Mouse (Mus musculus) midbrain, postnatal 0 days (tissue): ENCODE measurements at regions not wholly inside any gene's neighbourhood (a gene's known extent, or its start where the extent isn't known, plus 50 kb on each side); places are given as distances from the start of the nearest gene placed in this dataset.

ENCODE experiments used
- ATAC-seq: fragments of 200-750 bp; cut with Nextera tagmentation; 2 replicates; pipeline ENCODE4 v1.8.0; 2017; ENCODE audit warnings: moderate number of reproducible peaks, mild to moderate bottlenecking, moderate TSS enrichment, moderate library complexity; ENCODE audit not compliant: low FRiP score
- DNase-seq: peaks from one replicate; pipeline ENCODE4 v3.0.0-alpha.2; 2015; ENCODE audit warnings: low spot score
- H3K27ac ChIP-seq: fragments of 300-500 bp; sonication (generic); 2 replicates; pipeline ENCODE4 v1.5.1; 2014; ENCODE audit warnings: low read depth, mild to moderate bottlenecking, low read length, mixed read lengths
- H3K27me3 ChIP-seq: fragments of 300-500 bp; sonication (generic); 2 replicates; pipeline ENCODE4 v1.6.1; 2014; ENCODE audit warnings: low read length, control low read depth, mixed read lengths; ENCODE audit not compliant: insufficient read depth
- H3K36me3 ChIP-seq: fragments of 300-500 bp; sonication (generic); 2 replicates; pipeline ENCODE4 v1.6.1; 2014; ENCODE audit warnings: low read length, control low read depth, mixed read lengths; ENCODE audit not compliant: insufficient read depth
- H3K4me1 ChIP-seq: fragments of 300-500 bp; sonication (generic); 2 replicates; pipeline ENCODE4 v1.6.1; 2014; ENCODE audit warnings: mild to moderate bottlenecking, control low read depth, antibody characterized with exemption, low read length, mixed read lengths; ENCODE audit not compliant: insufficient read depth
- H3K4me2 ChIP-seq: fragments of 300-500 bp; sonication (generic); 2 replicates; pipeline ENCODE4 v1.6.1; 2014; ENCODE audit warnings: low read depth, mild to moderate bottlenecking, low read length, mixed read lengths; ENCODE audit not compliant: poor library complexity, severe bottlenecking
- H3K4me3 ChIP-seq: fragments of 300-500 bp; sonication (generic); 2 replicates; pipeline ENCODE4 v1.5.1; 2014; ENCODE audit warnings: low read depth, mild to moderate bottlenecking, low read length, moderate library complexity
- H3K9ac ChIP-seq: fragments of 300-500 bp; sonication (generic); replicated peaks from 2 replicates; pipeline ENCODE4 v1.6.1; 2014; ENCODE audit warnings: mild to moderate bottlenecking, low read length, moderate library complexity, mixed read lengths; ENCODE audit not compliant: poor library complexity, severe bottlenecking
- H3K9me3 ChIP-seq: fragments of 300-500 bp; sonication (generic); 2 replicates; pipeline ENCODE4 v1.6.1; 2016; ENCODE audit warnings: low read length, control low read depth
- CTCF ChIP-seq: IDR thresholded peaks from 2 replicates; pipeline ENCODE4 v1.5.1; 2016; ENCODE audit warnings: antibody characterized with exemption, mild to moderate bottlenecking
- whole genome bisulfite sequencing: fragments of 180-500 bp; shearing (Covaris S2); extraction: QIAGEN DNeasy Blood & Tissue Kit; methylation state at CpG from one replicate; pipeline ENCODE4 v1.1.7; 2014; 5-methylcytosine and 5-hydroxymethylcytosine counted together

- no peaks in the 10 kb centered on the region for H3K27me3 ChIP-seq
These were observed 86.4 kb upstream of the Gm34302 start for GRCm38 (mm10) chr3:63570082-63570481.

GRCm38 (mm10) chr3:63569004-63569596 lies 85.4 kb upstream of the Gm34302 start:
- no peak overlapping the region for H3K4me3 ChIP-seq
- WGBS, result 47% methylated on average over 7 of the region's 7 CpGs
- no peaks in the 10 kb centered on the region for H3K9me3 ChIP-seq
- no peak overlapping the region for H3K27ac ChIP-seq
- no peak for TF ChIP-seq CTCF
- DNase-seq (no peak), ATAC-seq (no peak)
- H3K4me1 ChIP-seq, result no peaks in the 10 kb centered on the region
- no peak overlapping the region for H3K4me2 ChIP-seq
- no peaks in the 10 kb centered on the region for H3K36me3 ChIP-seq
- H3K9ac ChIP-seq, result no peak overlapping the region
- no peaks in the 10 kb centered on the region for H3K27me3 ChIP-seq

More at GRCm38 (mm10) chr3:63570082-63570481, 86.4 kb upstream of the Gm34302 start:
- Histone ChIP-seq H3K4me1 (no peaks in the 10 kb centered on the region), H3K36me3 (no peaks in the 10 kb centered on the region), H3K4me3 (no peak overlapping the region), H3K27ac (no peak overlapping the region), H3K9me3 (no peaks in the 10 kb centered on the region), H3K9ac (no peak overlapping the region), H3K4me2 (no peak overlapping the region)
- WGBS, result 86% methylated on average over 1 of the region's 1 CpGs
- TF ChIP-seq CTCF, result no peak
- no peak for DNase-seq
- ATAC-seq, result peak; percentile 41; the same call in 1 of the 2 replicates

- H3K4me2 ChIP-seq, result no peak overlapping the region
- no peaks in the 10 kb centered on the region for H3K9me3 ChIP-seq
- H3K4me3 ChIP-seq, result no peak overlapping the region
- 94% methylated on average over 3 of the region's 3 CpGs for WGBS
- H3K27me3 ChIP-seq, result no peaks in the 10 kb centered on the region
- H3K9ac ChIP-seq, result no peak overlapping the region
- no peak for TF ChIP-seq CTCF
- ATAC-seq (no peak), DNase-seq (no peak)
- H3K36me3 ChIP-seq, result no peaks in the 10 kb centered on the region
- no peak overlapping the region for H3K27ac ChIP-seq
- H3K4me1 ChIP-seq, result no peaks in the 10 kb centered on the region
These were observed 84.0 kb upstream of the Gm34302 start for GRCm38 (mm10) chr3:63567726-63568125.

- H3K27me3 ChIP-seq, result no peaks in the 10 kb centered on the region
- 92% methylated on average over 1 of the region's 1 CpGs for WGBS
- ATAC-seq, result no peak
- no peak overlapping the region for H3K27ac ChIP-seq
- H3K9ac ChIP-seq, result no peak overlapping the region
- TF ChIP-seq CTCF, result no peak
- H3K9me3 ChIP-seq, result no peaks in the 10 kb centered on the region
- no peak for DNase-seq
- H3K4me3 ChIP-seq, result no peak overlapping the region
- no peaks in the 10 kb centered on the region for H3K36me3 ChIP-seq
- H3K4me1 ChIP-seq, result no peaks in the 10 kb centered on the region
- H3K4me2 ChIP-seq, result no peak overlapping the region
These were observed 79.4 kb upstream of the Gm34302 start for GRCm38 (mm10) chr3:63563057-63563456.

DNA sequence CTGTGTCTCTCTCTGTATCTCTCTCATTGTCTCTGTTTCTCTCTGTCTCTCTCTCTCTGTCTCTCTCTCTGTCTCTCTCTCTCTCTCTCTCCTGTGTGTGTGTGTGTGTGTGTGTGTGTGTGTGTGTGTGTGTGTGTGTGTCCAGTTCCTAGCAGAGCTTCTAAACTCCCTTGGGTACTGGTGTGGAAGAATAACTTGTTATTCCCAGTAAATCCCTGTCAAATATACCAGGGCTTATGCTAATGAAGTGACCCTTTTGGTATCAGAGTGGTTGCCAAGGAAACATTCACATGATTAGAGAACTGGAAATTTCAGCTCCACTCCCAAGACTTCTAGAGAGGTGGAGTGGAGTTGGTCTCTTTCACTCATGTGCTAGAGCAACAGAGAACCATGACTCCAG lies 78.9 kb upstream of the Gm34302 start:
- Histone ChIP-seq H3K27ac (no peak overlapping the region), H3K9me3 (no peaks in the 10 kb centered on the region), H3K9ac (no peak overlapping the region), H3K27me3 (no peaks in the 10 kb centered on the region), H3K4me1 (no peaks in the 10 kb centered on the region), H3K36me3 (no peaks in the 10 kb centered on the region), H3K4me2 (no peak overlapping the region), H3K4me3 (no peak overlapping the region)
- DNase-seq, result no peak
- TF ChIP-seq CTCF, result no peak
- ATAC-seq, result no peak

DNA sequence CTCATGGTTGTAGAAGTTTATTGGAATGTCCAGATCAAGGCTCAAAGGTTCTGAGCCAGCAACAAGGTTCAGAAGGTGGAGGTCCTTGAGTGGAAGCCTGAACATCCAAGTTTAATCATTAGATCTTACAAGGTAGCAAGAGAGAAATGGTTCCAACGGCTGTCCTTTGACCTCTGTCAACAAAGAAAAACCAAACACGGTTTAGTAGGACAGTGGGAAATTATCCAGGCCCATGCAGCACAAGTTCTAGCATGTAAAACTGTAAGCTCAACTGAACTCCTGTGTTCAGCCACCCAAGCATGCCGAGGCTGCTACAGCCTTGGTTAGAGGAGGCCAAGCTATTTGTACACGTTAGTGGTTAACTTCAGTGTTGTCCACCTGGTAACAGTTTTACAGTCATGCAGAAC lies 77.1 kb upstream of the Gm34302 start:
- WGBS, result 93% methylated on average over 4 of the region's 4 CpGs
- TF ChIP-seq CTCF, result no peak
- H3K36me3 ChIP-seq, result no peaks in the 10 kb centered on the region
- H3K27ac ChIP-seq, result no peak overlapping the region
- no peaks in the 10 kb centered on the region for H3K27me3 ChIP-seq
- DNase-seq (no peak), ATAC-seq (no peak)
- no peak overlapping the region for H3K4me2 ChIP-seq
- no peak overlapping the region for H3K4me3 ChIP-seq
- H3K4me1 ChIP-seq, result no peaks in the 10 kb centered on the region
- H3K9ac ChIP-seq, result no peak overlapping the region
- H3K9me3 ChIP-seq, result no peaks in the 10 kb centered on the region
